Mouse (Mus musculus): Measurements from ENCODE around the gene Slamf9.

DNA sequence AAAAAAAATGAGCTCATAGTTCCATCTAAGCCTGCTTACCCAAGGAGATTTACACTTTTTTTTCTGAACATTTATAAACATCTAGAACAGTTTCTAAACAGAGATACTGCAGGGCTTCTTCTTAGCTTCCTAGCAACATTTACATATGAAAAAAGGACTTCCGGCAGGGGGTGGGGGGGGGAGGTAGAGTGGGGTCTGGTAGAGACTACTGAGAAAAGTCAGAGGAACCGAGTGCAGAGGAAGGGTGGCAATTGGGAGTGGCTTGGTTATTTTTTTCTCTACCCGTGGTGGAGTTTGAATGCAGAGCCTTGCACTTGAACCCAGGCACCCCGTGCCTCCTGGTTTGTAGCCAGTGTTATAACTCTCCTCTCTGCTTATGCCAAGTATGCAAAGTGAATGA is 19.7 kb upstream of the Slamf9 start:
- TF ChIP-seq CTCF (IDR thresholded peaks at IDR 0.05; ENCODE audit: low read depth, low read length) (no peak), POLR2AphosphoS5 (IDR thresholded peaks at IDR 0.05; ENCODE audit: insufficient replicate concordance, low read depth, low read length) (no peak), TAL1 (conservative IDR thresholded peaks at IDR 0.05; ENCODE audit: low read depth, low read length) (no peak), GATA1 (IDR thresholded peaks at IDR 0.05; ENCODE audit: borderline replicate concordance, low read length) (no peak)

Measured in G1E (cell line).